Mouse (Mus musculus) olfactory bulb, adult 2 months (tissue): Measurements from ENCODE around the gene Notch1.

Experiments used
- CTCF ChIP-seq: fragments of 200-500 bp; IDR thresholded peaks from 2 replicates; pipeline ENCODE4 v1.5.1; 2012; ENCODE audit warnings: low read depth, mild to moderate bottlenecking, low read length, moderate library complexity; ENCODE audit not compliant: insufficient read depth
- POLR2A ChIP-seq: fragments of 200-500 bp; IDR thresholded peaks from 2 replicates; pipeline ENCODE4 v1.6.1; 2012; ENCODE audit warnings: mild to moderate bottlenecking, low read depth, low read length, moderate library complexity; ENCODE audit not compliant: insufficient read depth

- no peak for TF ChIP-seq POLR2A
- no peak for TF ChIP-seq CTCF
Observed at GRCm38 (mm10) chr2:26410091-26410490, 106.4 kb downstream of the Notch1 start.
